Mouse (Mus musculus) midbrain, embryonic 11.5 days (tissue): ENCODE results near the gene Tenm3. TPM values are rescaled to one million over a fixed set of nuclear protein-coding genes. Genes with fewer than 3 reads are reported as not detected.

ENCODE experiments used
- ATAC-seq: fragments of 200-750 bp; cut with Nextera tagmentation; 2 replicates; pipeline ENCODE4 v1.8.0; 2017; ENCODE audit warnings: moderate TSS enrichment, moderate library complexity; ENCODE audit not compliant: low FRiP score
- DNase-seq: peaks from one replicate; pipeline ENCODE4 v3.0.0; 2015; ENCODE audit warnings: low spot score; ENCODE audit errors: missing footprints
- H3K27ac ChIP-seq: fragments of 300-500 bp; sonication (generic); 2 replicates; pipeline ENCODE4 v1.5.1; 2014; ENCODE audit warnings: low read depth, low read length
- H3K27me3 ChIP-seq: fragments of 300-500 bp; sonication (generic); 2 replicates; pipeline ENCODE4 v1.6.1; 2014; ENCODE audit warnings: mild to moderate bottlenecking, low read length, moderate library complexity, mixed read lengths; ENCODE audit not compliant: control insufficient read depth, insufficient read depth
- H3K36me3 ChIP-seq: fragments of 300-500 bp; sonication (generic); 2 replicates; pipeline ENCODE4 v1.6.1; 2014; ENCODE audit warnings: mild to moderate bottlenecking, low read length, moderate library complexity, mixed read lengths; ENCODE audit not compliant: control insufficient read depth, insufficient read depth
- H3K4me1 ChIP-seq: fragments of 300-500 bp; sonication (generic); 2 replicates; pipeline ENCODE4 v1.6.1; 2014; ENCODE audit warnings: low read length; ENCODE audit not compliant: control insufficient read depth, insufficient read depth
- H3K4me2 ChIP-seq: fragments of 300-500 bp; sonication (generic); 2 replicates; pipeline ENCODE4 v1.6.1; 2014; ENCODE audit warnings: mild to moderate bottlenecking, moderate library complexity
- H3K4me3 ChIP-seq: fragments of 300-500 bp; sonication (generic); 2 replicates; pipeline ENCODE4 v1.5.1; 2014; ENCODE audit warnings: low read depth, low read length
- H3K9ac ChIP-seq: fragments of 300-500 bp; sonication (generic); 2 replicates; pipeline ENCODE4 v1.6.1; 2014; ENCODE audit warnings: low read length
- H3K9me3 ChIP-seq: fragments of 300-500 bp; sonication (generic); 2 replicates; pipeline ENCODE4 v1.6.1; 2016; ENCODE audit warnings: low read length; ENCODE audit not compliant: control insufficient read depth
- WGBS: fragments of 180-500 bp; shearing (Covaris S2); extraction: QIAGEN DNeasy Blood & Tissue Kit; methylation state at CpG from one replicate; pipeline ENCODE4 v1.1.7; 2014; 5-methylcytosine and 5-hydroxymethylcytosine counted together
- polyA plus RNA-seq: library from polyadenylated mRNA; unstranded; fragments of >200 nt; fragmentation: Nextera tagmentation; extraction: Ambion mirVana; gene quantifications from 2 replicates; pipeline ENCODE4 v1.2.1, GENCODE M21; 2014

Tenm3 gene
- polyA plus RNA-seq, 1 experiment from 2014 or later, result 39.6 TPM

GRCm38 (mm10) chr8:48649415-48649814 is 194.3 kb downstream of the Tenm3 start:
- Histone ChIP-seq H3K9me3 (no peaks in the 10 kb centered on the region), H3K4me2 (no peak overlapping the region), H3K9ac (no peak overlapping the region), H3K27ac (no peak overlapping the region), H3K27me3 (no peaks in the 10 kb centered on the region), H3K4me1 (no peaks in the 10 kb centered on the region; the same call in 1 of the 2 replicates), H3K4me3 (no peak overlapping the region), H3K36me3 (no peaks in the 10 kb centered on the region)
- WGBS, result 82% methylated on average over 7 of the region's 7 CpGs
- ATAC-seq, result no peak
- no peak for DNase-seq

- DNase-seq (no peak), ATAC-seq (0 out of 2 replicates have a peak, but pooled peaks have one; percentile 27)
- Histone ChIP-seq H3K36me3 (no peaks in the 10 kb centered on the region), H3K4me2 (no peak overlapping the region), H3K4me1 (no peaks in the 10 kb centered on the region; the same call in 1 of the 2 replicates), H3K27me3 (no peaks in the 10 kb centered on the region), H3K9me3 (no peaks in the 10 kb centered on the region), H3K4me3 (no peak overlapping the region), H3K9ac (no peak overlapping the region), H3K27ac (no peak overlapping the region)
- WGBS, result 62% methylated on average over 18 of the region's 18 CpGs
These were observed 197.6 kb downstream of the Tenm3 start for GRCm38 (mm10) chr8:48646110-48646509.

- no peak overlapping the region for H3K4me2 ChIP-seq
- no peak overlapping the region for H3K27ac ChIP-seq
- no peaks in the 10 kb centered on the region for H3K27me3 ChIP-seq
- H3K9ac ChIP-seq, result no peak overlapping the region
- ATAC-seq (no peak), DNase-seq (no peak)
- 0 out of 2 replicates have a peak, but pooled peaks cover 2% of the 10 kb centered on the region for H3K4me1 ChIP-seq
- H3K36me3 ChIP-seq, result no peaks in the 10 kb centered on the region
- H3K9me3 ChIP-seq, result no peaks in the 10 kb centered on the region
- 90% methylated on average over 4 of the region's 4 CpGs for WGBS
- no peak overlapping the region for H3K4me3 ChIP-seq
These were observed 205.6 kb downstream of the Tenm3 start for GRCm38 (mm10) chr8:48638129-48638528.

GRCm38 (mm10) chr8:48636979-48637378 is 206.8 kb downstream of the Tenm3 start:
- Histone ChIP-seq H3K27me3 (no peaks in the 10 kb centered on the region), H3K4me2 (no peak overlapping the region), H3K27ac (no peak overlapping the region), H3K4me3 (no peak overlapping the region), H3K9me3 (no peaks in the 10 kb centered on the region), H3K36me3 (no peaks in the 10 kb centered on the region), H3K9ac (no peak overlapping the region), H3K4me1 (0 out of 2 replicates have a peak, but pooled peaks cover 2% of the 10 kb centered on the region)
- no peak for DNase-seq
- no peak for ATAC-seq
- 84% methylated on average over 5 of the region's 5 CpGs for whole genome bisulfite sequencing

GRCm38 (mm10) chr8:48635815-48636214 is 207.9 kb downstream of the Tenm3 start:
- no peaks in the 10 kb centered on the region for H3K9me3 ChIP-seq
- H3K4me1 ChIP-seq, result 0 out of 2 replicates have a peak, but pooled peaks cover 2% of the 10 kb centered on the region
- no peak overlapping the region for H3K4me3 ChIP-seq
- ATAC-seq, result no peak
- no peak overlapping the region for H3K27ac ChIP-seq
- no peak for DNase-seq
- no peaks in the 10 kb centered on the region for H3K27me3 ChIP-seq
- H3K4me2 ChIP-seq, result no peak overlapping the region
- H3K36me3 ChIP-seq, result no peaks in the 10 kb centered on the region
- WGBS, result 64% methylated on average over 4 of the region's 4 CpGs
- no peak overlapping the region for H3K9ac ChIP-seq

- Histone ChIP-seq H3K27me3 (no peaks in the 10 kb centered on the region), H3K4me1 (0 out of 2 replicates have a peak, but pooled peaks cover 1% of the 10 kb centered on the region), H3K36me3 (no peaks in the 10 kb centered on the region), H3K9ac (no peak overlapping the region), H3K27ac (no peak overlapping the region), H3K9me3 (no peaks in the 10 kb centered on the region), H3K4me3 (no peak overlapping the region), H3K4me2 (no peak overlapping the region)
- no peak for DNase-seq
- ATAC-seq, result no peak
- 81% methylated on average over 8 of the region's 8 CpGs for WGBS
These were observed 210.3 kb downstream of the Tenm3 start for GRCm38 (mm10) chr8:48633426-48633825.

GRCm38 (mm10) chr8:48622517-48623153 is 221.1 kb downstream of the Tenm3 start:
- Histone ChIP-seq H3K27me3 (no peaks in the 10 kb centered on the region), H3K4me1 (no peaks in the 10 kb centered on the region), H3K36me3 (no peaks in the 10 kb centered on the region), H3K9ac (no peak overlapping the region), H3K9me3 (no peaks in the 10 kb centered on the region), H3K4me3 (no peak overlapping the region), H3K27ac (no peak overlapping the region), H3K4me2 (no peak overlapping the region)
- DNase-seq (no peak), ATAC-seq (no peak)
- 91% methylated on average over 11 of the region's 11 CpGs for WGBS

- WGBS, result 21% methylated on average over 8 of the region's 8 CpGs
- ATAC-seq, result no peak
- Histone ChIP-seq H3K9me3 (no peaks in the 10 kb centered on the region), H3K9ac (no peak overlapping the region), H3K4me3 (no peak overlapping the region), H3K27ac (no peak overlapping the region), H3K4me2 (no peak overlapping the region), H3K4me1 (0 out of 2 replicates have a peak, but pooled peaks cover 3% of the 10 kb centered on the region), H3K36me3 (no peaks in the 10 kb centered on the region), H3K27me3 (no peaks in the 10 kb centered on the region)
- no peak for DNase-seq
These were observed 228.7 kb downstream of the Tenm3 start for GRCm38 (mm10) chr8:48615088-48615487.

- 90% methylated on average over 10 of the region's 10 CpGs for WGBS
These were observed 231.7 kb downstream of the Tenm3 start for GRCm38 (mm10) chr8:48611934-48612512.

More at GRCm38 (mm10) chr8:48611934-48612512, 231.7 kb downstream of the Tenm3 start:
- no peaks in the 10 kb centered on the region for H3K27me3 ChIP-seq
- no peaks in the 10 kb centered on the region for H3K36me3 ChIP-seq
- DNase-seq (no peak), ATAC-seq (no peak)
- no peak overlapping the region for H3K27ac ChIP-seq
- H3K4me2 ChIP-seq, result no peak overlapping the region
- H3K9ac ChIP-seq, result no peak overlapping the region
- 0 out of 2 replicates have a peak, but pooled peaks cover 3% of the 10 kb centered on the region for H3K4me1 ChIP-seq
- H3K9me3 ChIP-seq, result no peaks in the 10 kb centered on the region
- no peak overlapping the region for H3K4me3 ChIP-seq
